Mouse (Mus musculus) hindbrain, embryonic 13.5 days (tissue): ENCODE data around the gene Gm42906. TPM values are rescaled to one million over a fixed set of nuclear protein-coding genes. Genes with fewer than 3 reads are reported as not detected.

Experiments used
- ATAC-seq: fragments of 200-750 bp; cut with Nextera tagmentation; 2 replicates; pipeline ENCODE4 v1.8.0; 2017; ENCODE audit warnings: moderate TSS enrichment; ENCODE audit not compliant: low FRiP score
- H3K27ac ChIP-seq: fragments of 300-500 bp; sonication (generic); 2 replicates; pipeline ENCODE4 v1.5.1; 2015; ENCODE audit warnings: inconsistent platforms, mild to moderate bottlenecking, moderate library complexity
- H3K27me3 ChIP-seq: fragments of 300-500 bp; sonication (generic); 2 replicates; pipeline ENCODE4 v1.6.1; 2015; ENCODE audit warnings: mild to moderate bottlenecking, inconsistent platforms
- H3K36me3 ChIP-seq: fragments of 300-500 bp; sonication (generic); 2 replicates; pipeline ENCODE4 v1.6.1; 2015; ENCODE audit warnings: mild to moderate bottlenecking, inconsistent platforms
- H3K4me1 ChIP-seq: fragments of 300-500 bp; sonication (generic); replicated peaks from 2 replicates; pipeline ENCODE4 v1.6.1; 2015; ENCODE audit warnings: inconsistent platforms
- H3K4me2 ChIP-seq: fragments of 300-500 bp; sonication (generic); 2 replicates; pipeline ENCODE4 v1.6.1; 2015; ENCODE audit warnings: inconsistent platforms, mild to moderate bottlenecking, moderate library complexity
- H3K4me3 ChIP-seq: fragments of 300-500 bp; sonication (generic); 2 replicates; pipeline ENCODE4 v1.5.1; 2015; ENCODE audit warnings: mild to moderate bottlenecking, inconsistent platforms
- H3K9ac ChIP-seq: fragments of 300-500 bp; sonication (generic); 2 replicates; pipeline ENCODE4 v1.6.1; 2015; ENCODE audit warnings: mild to moderate bottlenecking, inconsistent platforms
- H3K9me3 ChIP-seq: fragments of 300-500 bp; sonication (generic); 2 replicates; pipeline ENCODE4 v1.6.1; 2016; ENCODE audit warnings: inconsistent platforms
- WGBS: fragments of 180-500 bp; shearing (Covaris S2); methylation state at CpG from one replicate; pipeline ENCODE4 v1.1.7; 2015; 5-methylcytosine and 5-hydroxymethylcytosine counted together
- polyA plus RNA-seq: library from polyadenylated mRNA; unstranded; fragments of >200 nt; fragmentation: Nextera tagmentation; extraction: Ambion mirVana; gene quantifications from 2 replicates; pipeline ENCODE4 v1.2.1, GENCODE M21; 2015

Gm42906 gene
- not detected in 2 replicates for polyA plus RNA-seq

DNA sequence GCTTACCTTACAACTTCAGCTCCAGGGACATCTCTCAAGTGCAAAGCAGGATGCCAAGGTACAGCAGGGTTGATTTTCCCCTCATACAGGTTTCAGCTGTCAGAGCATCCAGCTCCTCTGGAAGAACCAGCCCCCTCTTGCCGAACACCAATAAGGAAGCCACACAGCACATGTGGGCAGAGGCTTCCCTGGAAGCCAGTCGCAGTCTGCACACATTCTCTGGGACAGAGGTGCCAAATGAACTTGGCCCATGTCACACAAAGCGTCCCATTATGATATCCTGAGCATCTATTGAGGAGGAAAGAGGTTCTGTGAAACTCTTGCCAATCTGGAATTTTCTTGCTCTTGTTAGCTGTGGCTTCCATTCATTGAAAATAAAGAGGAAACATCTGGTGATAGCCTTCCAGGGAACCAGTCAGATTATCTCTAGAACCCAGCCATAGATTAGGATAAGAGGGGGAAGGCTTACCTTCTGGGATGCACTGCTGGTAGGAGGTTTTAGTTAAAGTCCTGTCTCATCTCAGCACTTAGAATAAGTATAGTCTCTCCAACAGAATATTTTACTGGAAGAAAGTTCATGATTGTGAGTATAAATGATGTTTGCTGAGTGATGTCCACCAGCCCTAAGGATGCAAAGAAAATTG, at the start of gene Gm42906:
Gm42906 (minus strand) TSS at position 51 of the 644 bp plus-strand sequence.
- 62% methylated on average over 3 of the region's 3 CpGs for WGBS
- no peak within 1 kb of the TSS for H3K4me2 ChIP-seq
- ATAC-seq: no peak
- H3K36me3 ChIP-seq: no peaks in the 10 kb centered on the region
- no peaks in the 10 kb centered on the region for H3K27me3 ChIP-seq
- no peak within 1 kb of the TSS for H3K4me3 ChIP-seq
- H3K27ac ChIP-seq: no peak within 1 kb of the TSS
- no peaks in the 10 kb centered on the region for H3K4me1 ChIP-seq
- no peaks in the 10 kb centered on the region for H3K9me3 ChIP-seq
- H3K9ac ChIP-seq: no peak within 1 kb of the TSS

DNA sequence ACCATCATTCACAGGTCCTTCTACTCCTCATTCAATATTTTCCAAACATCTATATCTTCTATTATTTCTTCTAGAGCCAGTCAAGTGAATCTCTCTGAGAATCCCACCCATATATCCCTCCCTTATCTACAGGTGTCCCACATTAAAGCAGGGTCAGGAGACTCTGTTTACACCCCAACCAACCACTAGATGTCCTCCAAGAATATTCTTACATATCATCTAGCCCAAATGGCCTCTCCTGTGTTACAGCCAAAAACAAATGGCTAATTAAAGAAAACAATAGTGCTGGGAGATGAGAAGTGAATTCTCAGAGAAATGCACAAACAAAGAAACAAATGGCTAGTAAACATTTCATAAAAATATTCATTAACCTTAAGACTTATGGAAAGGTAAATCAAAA, 17.7 kb upstream of the Gm42906 start:
- H3K27ac ChIP-seq: no peak overlapping the region
- H3K4me2 ChIP-seq: no peak overlapping the region
- H3K4me3 ChIP-seq: no peak overlapping the region
- H3K9me3 ChIP-seq: no peaks in the 10 kb centered on the region
- H3K4me1 ChIP-seq: no peaks in the 10 kb centered on the region
- no peaks in the 10 kb centered on the region for H3K36me3 ChIP-seq
- H3K27me3 ChIP-seq: no peaks in the 10 kb centered on the region
- no peak for ATAC-seq
- no peak overlapping the region for H3K9ac ChIP-seq

DNA sequence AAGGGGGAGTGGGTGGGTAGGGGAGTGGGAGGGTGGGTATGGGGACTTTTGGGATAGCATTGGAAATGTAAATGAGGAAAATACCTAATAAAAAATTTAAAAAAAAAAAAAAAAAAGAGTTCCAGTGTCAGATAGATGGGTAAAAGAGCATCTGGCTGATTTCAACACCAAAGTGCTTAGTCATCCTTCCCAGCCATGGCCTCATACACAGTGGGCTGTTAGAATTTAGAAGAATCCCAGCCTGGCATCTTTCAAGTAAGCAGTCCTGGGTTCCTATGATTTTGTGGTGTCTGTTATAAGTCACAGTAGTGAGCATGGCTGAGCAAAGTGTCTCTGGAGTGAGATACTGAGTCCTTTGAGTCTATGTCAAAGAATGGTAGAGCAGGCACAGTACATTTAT, 7.1 kb upstream of the Gm42906 start:
- H3K27ac ChIP-seq: no peak overlapping the region
- no peaks in the 10 kb centered on the region for H3K27me3 ChIP-seq
- ATAC-seq: no peak
- H3K4me2 ChIP-seq: no peak overlapping the region
- H3K9ac ChIP-seq: no peak overlapping the region
- H3K4me3 ChIP-seq: no peak overlapping the region
- H3K36me3 ChIP-seq: no peaks in the 10 kb centered on the region
- H3K9me3 ChIP-seq: no peaks in the 10 kb centered on the region
- H3K4me1 ChIP-seq: no peaks in the 10 kb centered on the region

DNA sequence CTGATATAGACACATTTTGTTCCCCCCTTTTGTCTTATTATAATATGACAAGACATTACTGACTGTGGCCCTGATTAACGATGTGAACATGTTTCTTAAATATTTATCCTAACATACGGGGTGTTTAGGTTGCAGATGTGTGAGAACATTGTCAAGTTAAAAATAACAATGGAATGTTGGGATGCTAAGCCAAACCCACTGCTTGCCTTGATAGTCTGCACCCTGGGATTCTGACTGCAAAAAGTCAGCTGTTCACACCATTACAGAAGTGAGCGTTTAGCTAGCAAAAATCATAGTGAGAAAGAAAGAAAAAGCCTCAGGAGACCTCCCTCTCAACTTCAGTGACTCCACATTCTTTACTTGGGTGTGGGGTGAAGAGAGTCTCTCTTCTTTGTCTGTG, 1.5 kb downstream of the Gm42906 start:
- Histone ChIP-seq H3K9ac (no peak overlapping the region), H3K4me2 (no peak overlapping the region), H3K4me3 (no peak overlapping the region), H3K36me3 (no peaks in the 10 kb centered on the region), H3K27me3 (no peaks in the 10 kb centered on the region), H3K27ac (no peak overlapping the region), H3K9me3 (no peaks in the 10 kb centered on the region), H3K4me1 (no peaks in the 10 kb centered on the region)
- ATAC-seq: no peak
- WGBS: 76% methylated on average over 3 of the region's 3 CpGs

DNA sequence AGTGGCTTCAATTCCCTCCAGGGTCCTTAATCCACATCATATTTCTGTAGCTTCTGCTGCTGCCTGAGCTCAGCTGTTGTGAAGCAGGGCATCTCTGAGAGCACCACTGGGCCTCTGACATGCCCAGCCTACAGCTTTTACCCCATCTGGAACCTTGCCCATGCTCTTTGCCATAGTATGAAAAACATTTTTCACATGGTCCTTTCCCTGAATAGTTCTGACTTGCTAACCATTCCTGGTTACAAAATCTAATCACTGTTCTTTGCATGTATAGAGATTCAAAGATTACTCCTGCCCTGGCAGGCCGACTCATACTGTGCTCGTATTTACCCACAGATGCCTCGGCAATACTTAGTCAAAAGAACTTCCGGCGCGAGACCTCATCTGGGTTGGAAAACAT, 5.3 kb downstream of the Gm42906 start:
- no peak for ATAC-seq
- 93% methylated on average over 6 of the region's 6 CpGs for WGBS
- Histone ChIP-seq H3K9me3 (no peaks in the 10 kb centered on the region), H3K4me2 (no peak overlapping the region), H3K27ac (no peak overlapping the region), H3K9ac (no peak overlapping the region), H3K27me3 (no peaks in the 10 kb centered on the region), H3K4me1 (no peaks in the 10 kb centered on the region), H3K4me3 (no peak overlapping the region), H3K36me3 (no peaks in the 10 kb centered on the region)

DNA sequence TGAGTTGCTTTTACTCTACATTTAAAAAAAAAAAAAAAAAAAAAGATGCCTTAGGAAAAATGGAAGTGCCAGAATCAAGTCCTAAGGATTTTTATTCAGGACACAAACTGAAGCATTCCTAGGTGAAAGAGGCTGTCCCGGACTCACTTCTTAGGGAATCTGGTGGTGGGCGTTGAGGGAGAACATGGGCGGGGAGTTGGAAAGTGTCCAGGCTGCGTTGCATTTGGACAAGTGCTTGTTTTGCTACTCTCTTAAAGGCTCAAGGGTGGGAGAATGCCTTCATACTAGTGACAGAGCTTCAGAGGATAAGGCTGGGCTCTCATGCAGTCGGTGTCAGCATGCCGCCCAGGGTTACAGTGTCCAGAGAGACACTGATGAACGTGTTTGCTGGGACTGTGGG, 6.1 kb downstream of the Gm42906 start:
- Histone ChIP-seq H3K4me3 (no peak overlapping the region), H3K27me3 (no peaks in the 10 kb centered on the region), H3K36me3 (no peaks in the 10 kb centered on the region), H3K4me2 (no peak overlapping the region), H3K9ac (no peak overlapping the region), H3K9me3 (no peaks in the 10 kb centered on the region), H3K4me1 (no peaks in the 10 kb centered on the region), H3K27ac (no peak overlapping the region)
- ATAC-seq: no peak
- 70% methylated on average over 7 of the region's 7 CpGs for WGBS

DNA sequence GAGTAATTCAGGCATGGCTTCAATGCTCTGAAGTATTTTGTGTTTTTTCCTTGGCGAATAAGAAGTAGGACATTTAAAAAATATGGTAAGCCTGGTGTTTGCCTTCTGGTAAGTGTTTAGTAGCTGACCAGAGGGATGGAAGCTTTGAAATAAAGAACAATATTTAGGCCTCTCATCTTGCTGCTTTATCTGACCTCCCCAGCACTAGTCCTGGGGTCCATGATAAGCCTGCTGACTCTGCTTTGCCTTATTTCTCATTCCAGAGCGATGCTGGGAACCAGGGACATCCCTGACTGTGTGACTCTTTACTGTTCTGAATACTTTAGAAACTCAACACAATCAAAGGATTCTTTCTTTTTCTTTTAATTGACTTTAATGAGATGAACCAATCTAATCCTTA, 9.4 kb downstream of the Gm42906 start:
- Histone ChIP-seq H3K4me2 (no peak overlapping the region), H3K4me1 (no peaks in the 10 kb centered on the region), H3K9me3 (no peaks in the 10 kb centered on the region), H3K4me3 (no peak overlapping the region), H3K27ac (no peak overlapping the region), H3K36me3 (no peaks in the 10 kb centered on the region), H3K9ac (no peak overlapping the region), H3K27me3 (no peaks in the 10 kb centered on the region)
- 89% methylated on average over 2 of the region's 2 CpGs for WGBS
- no peak for ATAC-seq

DNA sequence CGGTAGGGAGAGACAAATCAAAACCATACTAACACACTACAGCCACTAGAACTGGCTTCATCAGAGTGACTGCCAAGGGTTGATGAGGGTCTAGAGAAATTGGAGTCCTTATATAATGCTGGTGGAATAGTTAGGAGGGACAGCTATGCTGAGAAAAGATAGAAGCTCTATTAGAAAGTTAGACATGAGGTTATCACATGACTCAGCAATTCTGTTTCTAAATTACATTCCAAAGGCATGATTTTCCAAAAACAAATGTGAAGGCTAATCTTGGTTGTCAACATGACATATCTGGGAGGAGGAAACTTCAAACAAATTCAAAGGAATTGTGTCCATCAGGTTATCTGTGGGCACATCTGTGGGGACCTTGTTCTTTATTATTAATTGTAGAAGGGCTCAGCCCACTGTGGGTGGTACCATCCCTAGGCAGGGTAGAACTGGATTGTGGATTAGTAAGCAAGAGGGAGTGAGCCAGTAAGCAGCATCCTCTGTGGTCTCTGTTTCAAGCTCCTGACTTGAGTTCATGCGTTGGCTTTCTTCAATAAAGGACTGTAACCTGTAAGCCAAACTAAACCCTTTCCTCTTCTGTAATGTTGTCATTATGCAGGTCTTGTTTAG, 10.4 kb downstream of the Gm42906 start:
- Histone ChIP-seq H3K4me3 (no peak overlapping the region), H3K9ac (no peak overlapping the region), H3K4me1 (no peaks in the 10 kb centered on the region; the same call in 1 of the 2 replicates), H3K4me2 (no peak overlapping the region), H3K27me3 (no peaks in the 10 kb centered on the region), H3K9me3 (no peaks in the 10 kb centered on the region), H3K36me3 (no peaks in the 10 kb centered on the region), H3K27ac (no peak overlapping the region)
- ATAC-seq: no peak
- 81% methylated on average over 2 of the region's 2 CpGs for WGBS

DNA sequence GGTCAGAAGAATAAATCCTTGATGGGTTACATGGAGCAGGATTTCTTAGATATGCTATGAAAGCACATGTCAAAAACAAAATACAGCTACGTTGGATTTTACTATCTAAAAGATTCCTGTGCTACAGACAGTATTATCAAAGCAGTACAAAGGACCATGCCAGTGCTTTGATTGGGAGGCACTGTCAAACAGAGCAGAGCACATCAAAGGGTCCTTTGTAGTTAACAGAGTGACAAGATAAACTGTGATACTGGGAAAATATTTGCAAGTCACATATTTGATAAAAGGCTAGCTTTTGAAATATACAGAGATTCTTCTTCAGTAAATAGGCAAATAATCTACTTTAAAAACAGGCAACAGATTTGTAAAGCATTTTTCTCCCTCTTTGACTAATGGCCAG, 11.0 kb downstream of the Gm42906 start:
- H3K9me3 ChIP-seq: no peaks in the 10 kb centered on the region
- H3K4me3 ChIP-seq: no peak overlapping the region
- H3K27me3 ChIP-seq: no peaks in the 10 kb centered on the region
- no peak overlapping the region for H3K9ac ChIP-seq
- H3K27ac ChIP-seq: no peak overlapping the region
- H3K36me3 ChIP-seq: no peaks in the 10 kb centered on the region
- WGBS: 38% methylated on average over 1 of the region's 1 CpGs
- no peak overlapping the region for H3K4me2 ChIP-seq
- H3K4me1 ChIP-seq: no peaks in the 10 kb centered on the region; the same call in 1 of the 2 replicates
- ATAC-seq: no peak

DNA sequence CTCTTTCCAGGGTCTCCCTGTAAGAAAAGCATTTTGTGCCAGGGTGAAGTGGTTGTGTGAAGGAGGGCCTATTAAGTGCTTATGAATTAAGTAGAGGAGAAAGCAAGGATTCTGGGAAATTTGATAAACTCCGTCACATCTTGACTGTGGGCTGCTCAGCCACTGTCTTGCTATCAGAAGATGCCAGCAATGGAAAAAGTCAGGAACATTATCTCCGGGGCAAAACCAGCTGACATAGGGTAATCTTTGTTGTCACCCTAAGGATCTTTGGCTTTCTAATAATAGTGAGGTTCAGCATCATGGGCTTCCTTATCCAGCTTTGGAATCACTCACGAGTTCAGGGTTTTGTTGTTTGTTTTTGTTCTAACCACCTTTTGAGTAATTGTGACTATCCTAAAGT, 14.3 kb downstream of the Gm42906 start:
- 74% methylated on average over 3 of the region's 3 CpGs for WGBS
- no peaks in the 10 kb centered on the region for H3K27me3 ChIP-seq
- H3K27ac ChIP-seq: no peak overlapping the region
- peaks cover under 1% of the 10 kb centered on the region for H3K4me1 ChIP-seq
- H3K4me3 ChIP-seq: no peak overlapping the region
- no peak overlapping the region for H3K4me2 ChIP-seq
- H3K9ac ChIP-seq: no peak overlapping the region
- no peaks in the 10 kb centered on the region for H3K9me3 ChIP-seq
- no peaks in the 10 kb centered on the region for H3K36me3 ChIP-seq
- ATAC-seq: no peak

DNA sequence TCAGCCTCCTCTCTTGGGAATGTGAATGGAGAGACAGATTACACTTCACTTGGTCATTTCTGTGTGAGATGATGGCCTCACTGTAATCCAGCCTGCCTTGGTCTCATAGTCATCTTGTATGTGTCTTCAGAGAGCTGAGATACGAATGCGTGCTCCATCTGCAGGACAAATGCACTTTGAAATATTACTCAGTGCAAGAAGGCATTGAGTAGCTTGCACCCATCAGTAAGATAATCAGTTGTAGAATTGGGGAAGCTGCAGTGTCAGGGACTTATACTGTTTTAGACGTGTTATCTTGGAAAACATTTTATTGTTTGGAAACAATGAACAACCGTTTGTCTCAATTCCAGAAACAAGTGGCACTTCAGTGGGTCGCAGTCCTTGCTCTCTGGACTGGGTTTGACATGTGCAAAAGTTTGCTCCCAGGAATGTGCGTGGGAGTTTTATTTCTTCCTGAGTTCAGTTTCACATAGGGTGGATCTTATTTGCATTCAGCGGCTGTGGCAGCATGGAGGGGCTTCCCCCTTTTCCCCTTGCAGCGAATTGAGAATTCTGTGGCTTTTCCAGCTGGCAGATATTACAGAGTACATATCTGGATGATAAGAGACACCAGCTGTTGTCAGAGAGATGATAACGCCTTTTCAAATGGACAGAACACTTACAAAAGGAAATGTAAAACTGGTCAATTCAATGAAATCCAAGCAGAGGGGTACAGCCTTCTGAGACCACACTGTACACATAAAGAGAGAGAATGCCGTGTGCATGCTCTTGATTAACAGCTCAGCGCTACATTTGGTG, 15.1 kb downstream of the Gm42906 start:
- Histone ChIP-seq H3K27ac (peak overlapping the region; percentile 13; the same call in 1 of the 2 replicates), H3K36me3 (no peaks in the 10 kb centered on the region), H3K9me3 (no peaks in the 10 kb centered on the region), H3K4me2 (no peak overlapping the region), H3K4me1 (peaks cover 5% of the 10 kb centered on the region), H3K4me3 (no peak overlapping the region), H3K27me3 (no peaks in the 10 kb centered on the region), H3K9ac (no peak overlapping the region)
- WGBS: 65% methylated on average over 11 of the region's 11 CpGs
- no peak for ATAC-seq

DNA sequence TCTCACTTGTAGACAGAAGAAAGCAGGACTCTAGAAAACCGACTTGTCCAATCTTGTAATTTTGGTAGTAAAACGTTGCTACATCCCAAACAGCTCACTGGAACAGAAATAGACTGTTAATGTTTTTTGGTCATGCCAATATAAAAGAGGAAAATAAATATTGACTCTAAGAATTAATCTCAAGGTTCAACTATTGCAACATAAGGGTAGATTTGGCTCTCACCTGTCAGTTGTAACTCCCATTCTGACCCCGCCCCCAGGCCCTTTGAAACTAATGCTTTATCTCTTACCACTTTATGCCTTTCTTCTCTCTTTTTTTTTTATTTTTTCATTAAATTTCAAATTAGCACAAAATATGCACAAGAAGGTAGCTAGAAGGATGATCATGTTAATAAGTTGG, 18.0 kb downstream of the Gm42906 start:
- 66% methylated on average over 3 of the region's 3 CpGs for whole genome bisulfite sequencing
- no peak overlapping the region for H3K27ac ChIP-seq
- H3K36me3 ChIP-seq: no peaks in the 10 kb centered on the region
- no peak overlapping the region for H3K4me2 ChIP-seq
- H3K9ac ChIP-seq: no peak overlapping the region
- H3K4me1 ChIP-seq: peaks cover 5% of the 10 kb centered on the region
- ATAC-seq: no peak
- no peaks in the 10 kb centered on the region for H3K9me3 ChIP-seq
- H3K4me3 ChIP-seq: no peak overlapping the region
- no peaks in the 10 kb centered on the region for H3K27me3 ChIP-seq

DNA sequence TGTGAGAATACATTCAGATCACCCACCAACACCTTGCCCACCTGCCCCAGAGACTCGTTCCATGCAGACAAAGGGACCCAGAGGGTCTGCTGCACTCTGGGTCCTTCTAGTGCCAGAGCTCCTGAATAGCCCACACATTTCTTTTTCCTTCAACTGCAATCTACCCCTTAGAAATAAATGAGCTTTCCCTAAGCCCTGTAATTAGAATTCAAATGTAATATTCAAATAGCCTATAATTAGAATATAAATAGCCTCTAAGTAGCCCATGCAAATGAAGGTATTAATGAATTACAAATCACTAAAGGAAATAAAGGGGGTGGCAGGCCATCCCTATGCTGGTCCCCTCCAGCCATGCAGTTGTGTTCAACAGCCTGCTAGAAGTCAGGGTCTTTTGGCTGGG, 18.7 kb downstream of the Gm42906 start:
- peak overlapping the region; percentile 79 for H3K27ac ChIP-seq
- H3K27me3 ChIP-seq: no peaks in the 10 kb centered on the region
- H3K9me3 ChIP-seq: no peaks in the 10 kb centered on the region
- no peak overlapping the region for H3K4me3 ChIP-seq
- no peaks in the 10 kb centered on the region for H3K36me3 ChIP-seq
- H3K9ac ChIP-seq: no peak overlapping the region
- peaks cover 5% of the 10 kb centered on the region for H3K4me1 ChIP-seq
- H3K4me2 ChIP-seq: no peak overlapping the region
- ATAC-seq: peak; percentile 87
- 11% methylated on average over 1 of the region's 1 CpGs for WGBS
